Mouse (Mus musculus) cerebellum, adult (tissue): ENCODE measurements at regions not wholly inside any gene's neighbourhood (a gene's known extent, or its start where the extent isn't known, plus 50 kb on each side); places are given as distances from the start of the nearest gene placed in this dataset.

Experiments used
- ATAC-seq: cut with Nextera tagmentation; 2 replicates; pipeline ENCODE4 v1.9.2; 2017; ENCODE audit warnings: mild to moderate bottlenecking, moderate library complexity, mixed read lengths; ENCODE audit not compliant: insufficient number of reproducible peaks, low FRiP score, low TSS enrichment

DNA sequence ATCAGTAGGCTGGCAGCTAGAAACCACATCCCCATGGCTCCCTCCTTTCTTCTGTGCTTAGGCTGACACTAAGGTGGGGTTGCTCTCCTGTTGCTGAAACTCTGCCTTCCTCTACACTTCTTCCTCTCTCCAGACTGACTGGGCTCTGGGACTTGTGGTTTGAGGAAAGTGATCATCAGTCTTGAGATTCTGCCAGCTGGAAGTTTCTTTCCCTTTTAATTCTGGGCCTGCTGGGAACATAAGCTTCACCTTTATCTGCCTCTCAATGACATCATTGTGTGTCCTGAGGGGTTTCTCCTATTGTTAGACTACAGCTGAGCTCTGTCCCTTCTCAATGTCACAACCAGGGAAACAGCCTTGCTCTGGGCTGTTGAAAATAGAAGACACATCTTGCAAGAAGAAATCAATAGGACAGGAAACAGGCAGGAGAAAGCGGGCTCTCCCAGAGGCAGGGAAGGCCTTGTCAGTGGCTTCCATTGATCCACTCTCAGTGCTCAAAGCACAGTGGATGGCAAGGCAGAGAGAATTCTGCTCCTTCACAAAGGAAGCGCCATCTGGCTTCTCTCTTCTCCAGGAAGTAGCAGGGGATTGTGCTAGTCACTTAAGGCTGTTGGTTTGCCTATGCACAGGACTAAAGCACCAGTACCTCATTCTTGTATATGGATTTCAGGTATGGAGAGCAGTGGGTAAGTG is 206.3 kb upstream of the Cdyl start:
- no peak for ATAC-seq

DNA sequence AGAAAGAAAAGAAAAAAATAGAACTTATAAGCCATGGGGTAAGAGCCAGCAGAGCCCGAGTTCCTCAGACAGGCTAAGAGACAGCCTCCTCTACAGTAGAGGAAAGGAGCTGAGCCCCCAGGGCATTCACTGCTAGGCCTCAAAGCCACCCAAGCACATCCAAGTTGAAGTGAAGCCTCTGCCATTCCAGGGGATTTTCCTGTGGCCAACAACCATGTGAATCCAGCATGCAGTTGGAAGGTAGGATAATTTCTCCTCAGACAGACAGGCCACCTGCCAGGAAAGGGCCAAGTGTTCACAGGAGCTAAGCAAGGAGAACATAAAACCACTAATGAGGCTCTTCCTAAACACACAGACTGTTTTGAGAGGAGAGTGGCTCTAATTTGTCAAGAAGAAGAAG is 199.6 kb upstream of the Cdyl start:
- no peak for ATAC-seq

DNA sequence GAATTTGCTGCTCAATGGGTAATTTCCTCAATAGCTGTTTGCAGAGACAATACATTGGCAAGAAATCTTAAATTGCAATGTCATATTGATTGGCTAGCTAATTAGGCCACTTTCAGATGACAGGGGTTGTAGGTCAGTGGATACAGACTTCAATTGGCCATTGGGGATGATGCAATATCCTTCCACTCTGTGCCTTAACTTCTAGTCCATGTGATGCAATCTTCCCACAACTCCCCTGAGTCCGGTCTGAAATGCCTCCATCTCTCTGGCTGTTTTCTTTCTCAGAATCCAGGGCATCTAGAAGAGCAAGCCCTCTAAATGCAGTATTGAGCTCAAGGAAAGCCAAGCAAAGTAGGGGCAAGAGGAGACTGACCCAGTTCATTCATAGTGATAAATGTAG is 196.4 kb upstream of the Cdyl start:
- ATAC-seq: no peak

DNA sequence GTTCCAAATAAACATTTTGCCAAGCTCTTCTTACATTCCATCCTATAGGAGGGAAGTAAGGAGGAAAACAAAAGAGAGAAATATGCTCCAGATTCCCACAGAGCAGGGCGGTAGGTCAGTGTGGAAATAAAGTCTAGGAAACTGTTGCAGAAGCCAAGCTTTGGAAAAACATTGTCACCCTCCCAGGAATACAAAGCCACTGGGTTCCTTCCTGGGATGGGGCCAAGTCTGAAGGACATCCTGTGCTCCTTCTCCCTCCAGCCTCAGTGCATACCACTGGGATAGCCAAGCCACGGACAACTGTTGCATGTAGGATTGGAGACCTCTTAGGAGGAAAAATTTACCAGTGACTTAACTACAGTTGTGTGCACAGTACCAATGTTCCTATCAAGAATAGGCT is 195.8 kb upstream of the Cdyl start:
- ATAC-seq: no peak

DNA sequence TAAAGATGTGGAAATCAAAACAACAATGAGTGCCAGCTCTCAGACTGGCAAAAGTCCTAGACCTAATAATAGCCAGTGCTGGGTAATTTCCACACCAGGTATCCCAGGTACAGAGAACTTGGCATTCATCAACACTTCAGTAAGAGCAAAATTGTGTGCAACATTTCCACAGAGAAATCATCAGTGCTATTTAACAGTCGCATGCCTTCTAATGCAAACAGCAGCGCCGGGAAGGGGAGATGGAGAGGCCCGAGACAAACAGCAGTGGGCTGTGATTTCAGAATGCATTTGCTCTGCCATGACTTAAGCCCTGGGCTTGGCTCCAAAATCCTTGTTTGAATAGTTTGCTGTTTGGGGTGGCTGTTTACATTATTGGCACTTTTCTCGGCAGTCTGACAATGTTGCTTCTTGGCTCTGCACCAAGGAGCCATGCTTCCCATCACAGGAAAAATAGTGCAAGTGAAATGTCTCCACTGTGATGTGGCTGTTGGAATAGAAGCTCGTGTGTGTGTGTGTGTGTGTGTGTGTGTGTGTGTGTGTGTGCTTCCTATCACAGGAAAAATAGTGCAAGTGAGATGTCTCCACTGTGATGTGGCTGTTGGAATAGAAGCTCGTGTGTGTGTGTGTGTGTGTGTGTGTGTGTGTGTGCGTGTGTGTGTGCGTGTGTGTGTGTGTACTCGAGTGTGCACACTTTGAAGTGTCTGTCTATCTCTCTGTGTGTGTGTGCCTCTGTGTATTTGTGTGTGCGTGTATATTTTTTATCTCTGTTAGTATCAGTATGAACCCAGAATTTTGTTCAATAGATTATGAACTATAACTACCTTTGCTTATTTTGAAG is 190.1 kb upstream of the Cdyl start:
- peak; percentile 78 for ATAC-seq

DNA sequence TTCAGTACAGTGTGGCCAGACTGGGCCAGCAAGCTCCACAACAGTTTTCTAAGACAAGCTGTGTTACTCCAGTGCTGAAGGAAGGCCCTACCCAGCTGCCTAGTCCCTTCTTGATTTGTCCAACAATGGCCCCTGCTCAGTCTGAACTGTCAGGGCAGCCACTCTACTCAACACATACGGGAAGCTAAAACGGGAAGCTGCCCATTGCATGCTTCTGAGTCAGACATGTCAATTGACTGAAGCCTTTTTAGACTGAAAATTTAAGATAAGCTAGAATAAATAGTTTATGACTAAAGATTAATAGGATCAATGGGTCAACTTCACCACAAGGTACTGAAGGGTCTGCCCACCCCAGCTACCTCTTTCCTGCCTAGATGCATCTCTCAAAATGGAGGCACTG is 181.4 kb upstream of the Cdyl start:
- ATAC-seq: no peak

DNA sequence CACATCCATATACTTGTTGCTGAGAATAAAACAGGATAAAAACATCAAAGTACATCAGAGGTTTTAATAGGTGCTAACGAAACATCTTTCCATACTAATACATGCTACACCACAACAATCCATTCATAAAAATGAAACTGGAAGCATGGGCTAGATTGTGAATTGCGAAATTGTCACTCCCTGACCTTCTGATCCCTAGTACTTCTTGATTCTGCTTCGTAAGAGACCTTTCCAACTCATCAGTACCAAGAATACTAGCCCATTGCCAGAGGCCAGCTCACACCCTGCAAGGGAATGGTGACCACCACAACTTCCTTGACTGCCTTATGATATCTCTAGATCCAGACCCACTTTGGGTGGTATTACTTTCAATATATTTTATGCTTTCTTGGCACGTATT is 177.3 kb upstream of the Cdyl start:
- ATAC-seq: no peak

DNA sequence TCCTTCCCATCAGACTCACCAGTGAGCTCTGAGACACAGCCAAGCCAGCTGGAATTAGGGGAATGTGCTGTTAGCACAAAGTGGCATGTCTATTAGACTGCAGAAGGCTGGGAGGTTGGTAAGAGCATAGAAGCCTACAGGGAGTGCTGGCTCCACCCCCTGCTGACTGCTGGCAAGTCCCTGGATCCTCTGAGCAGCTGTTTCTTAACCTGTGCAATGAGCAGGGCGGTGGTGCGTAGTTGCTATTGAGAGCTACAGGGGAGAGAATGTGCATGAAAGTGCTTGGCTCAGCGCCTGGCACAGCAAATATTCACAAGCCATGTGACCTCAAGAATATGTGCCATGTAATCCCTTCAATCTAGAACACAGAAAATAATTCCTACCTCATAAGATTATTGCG is 173.5 kb upstream of the Cdyl start:
- peak; percentile 40; the same call in 1 of the 2 replicates for ATAC-seq

DNA sequence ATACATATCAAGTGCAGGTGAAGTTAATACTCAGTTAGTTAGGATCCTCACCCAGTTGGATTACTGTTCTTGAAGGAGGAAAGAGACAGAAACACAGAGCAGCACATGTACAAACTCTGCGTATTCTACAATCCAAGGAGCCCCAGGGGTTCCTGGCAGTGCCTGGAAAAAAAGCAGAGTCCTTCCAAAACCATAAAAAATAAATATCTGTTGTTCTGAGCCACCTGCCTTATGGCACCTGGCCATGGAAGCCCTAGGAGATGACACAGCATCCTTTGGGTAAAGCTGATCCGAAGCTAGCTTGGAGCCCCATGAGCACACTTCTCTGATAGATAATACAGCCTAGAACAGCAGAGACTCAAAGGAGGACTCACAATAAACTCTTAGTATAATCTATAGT is 159.9 kb upstream of the Cdyl start:
- ATAC-seq: no peak

DNA sequence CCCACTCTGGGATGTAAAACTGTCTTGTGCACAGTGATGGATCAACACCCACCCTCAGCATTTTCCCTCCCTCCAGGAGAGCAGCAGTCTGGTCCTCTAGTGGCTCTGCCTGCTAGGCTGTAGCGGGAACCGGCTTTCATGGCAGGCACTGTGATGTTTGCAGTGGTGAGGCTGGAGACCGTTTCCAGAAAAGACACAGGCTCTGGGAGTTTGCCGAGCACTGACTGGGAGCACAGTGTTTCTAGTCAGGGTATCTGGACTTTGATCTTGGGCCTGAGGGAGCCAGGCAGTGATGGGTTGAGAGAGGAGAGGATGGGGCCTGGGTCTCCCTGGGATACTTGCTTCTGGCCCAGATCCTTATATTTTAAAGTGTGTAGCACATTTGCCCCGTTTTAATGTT is 158.7 kb upstream of the Cdyl start:
- ATAC-seq: no peak

DNA sequence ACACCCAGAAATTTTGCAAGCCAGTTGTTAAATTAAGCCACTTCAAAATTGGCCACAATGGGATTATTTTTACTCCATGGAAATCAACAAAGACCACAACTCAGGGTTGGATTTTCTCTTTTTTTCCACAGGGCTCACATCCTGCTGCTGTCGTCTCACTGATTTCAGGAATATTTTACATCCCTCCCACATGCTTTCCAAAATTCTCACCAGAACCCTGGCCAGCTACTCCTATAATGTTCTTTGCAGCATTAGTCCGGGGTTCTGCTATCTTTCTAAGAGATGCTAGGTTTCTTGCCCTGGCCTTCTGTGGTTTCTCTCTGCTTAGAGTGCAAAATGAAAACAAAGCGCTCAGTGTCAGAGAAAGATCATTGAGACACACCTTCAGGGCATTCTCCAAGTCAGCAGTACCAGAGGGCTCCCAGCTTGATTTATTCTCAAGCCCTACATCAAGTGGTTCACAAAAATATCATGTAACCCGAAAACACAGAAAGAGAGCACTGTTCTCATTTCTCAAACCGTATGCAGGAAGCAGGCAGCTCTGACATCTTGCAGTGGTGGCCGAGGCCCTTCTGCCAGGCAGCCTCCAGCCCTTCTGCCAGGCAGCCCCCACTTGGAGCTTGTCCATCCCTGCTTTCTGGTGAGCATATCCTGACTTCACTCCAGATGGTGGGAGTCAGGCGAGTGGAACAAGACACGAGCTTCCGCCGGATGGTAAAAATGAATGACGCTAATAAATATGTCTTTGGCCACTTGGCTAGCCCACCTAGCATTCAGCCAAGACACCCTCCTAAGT is 158.1 kb upstream of the Cdyl start:
- ATAC-seq: peak; percentile 83

DNA sequence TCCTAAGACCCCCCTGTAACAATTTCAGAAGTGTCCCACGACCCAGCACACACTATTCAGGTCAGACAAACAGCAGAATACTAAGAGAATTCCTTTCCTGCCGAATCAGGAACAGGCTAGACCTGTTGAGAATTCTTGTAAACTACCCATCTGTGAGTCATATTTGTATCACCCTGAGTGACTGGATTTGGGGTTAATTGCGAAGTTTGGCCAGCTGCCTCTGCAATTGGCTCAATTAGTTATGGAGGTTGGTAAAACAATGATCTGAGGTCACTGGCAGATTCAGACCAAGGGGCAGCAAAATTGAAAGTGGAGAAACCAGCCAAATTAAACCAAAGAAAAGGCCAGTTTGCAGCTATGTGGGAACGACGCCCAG is 157.5 kb upstream of the Cdyl start:
- no peak for ATAC-seq

DNA sequence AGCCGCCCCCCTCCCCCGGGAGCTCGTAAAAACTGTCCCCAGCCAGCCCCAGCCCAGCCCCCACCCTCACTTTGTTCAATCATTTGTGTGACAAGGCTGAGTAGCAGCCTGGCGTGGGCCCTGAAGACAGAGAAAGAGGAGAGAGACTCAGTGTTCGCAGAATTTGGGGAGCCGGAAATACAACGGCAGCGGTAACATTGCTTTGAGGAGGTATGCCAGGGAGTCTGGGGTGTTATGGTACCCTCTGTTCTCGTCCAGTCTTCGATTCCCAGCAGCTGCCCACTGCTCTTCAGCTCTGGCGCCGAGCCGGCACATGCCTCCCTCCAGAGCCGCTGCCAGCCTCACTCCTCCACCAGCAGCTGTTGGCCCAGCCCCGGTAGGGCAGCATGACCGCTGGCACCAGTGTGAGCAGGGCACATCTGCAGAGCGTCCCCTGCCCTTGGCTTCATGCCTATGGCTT is 156.2 kb upstream of the Cdyl start:
- no peak for ATAC-seq

DNA sequence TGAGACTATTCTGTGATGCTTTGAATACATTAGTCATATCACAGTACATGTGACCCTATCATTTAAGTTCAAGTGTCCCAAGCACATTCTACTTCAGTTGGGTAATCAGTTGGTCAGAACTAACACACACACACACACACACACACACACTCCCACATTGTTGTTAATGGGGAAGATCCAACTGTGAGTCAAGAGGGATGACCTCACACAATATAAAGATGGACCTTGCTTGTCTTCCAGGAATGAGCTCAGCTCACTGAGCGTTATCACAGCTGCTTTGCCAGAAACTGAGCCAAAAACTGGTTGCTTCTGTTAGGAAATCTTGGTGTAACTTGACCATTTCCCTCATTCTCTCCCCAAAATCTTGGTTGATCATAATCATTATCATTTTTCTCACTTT is 152.4 kb upstream of the Cdyl start:
- ATAC-seq: no peak

DNA sequence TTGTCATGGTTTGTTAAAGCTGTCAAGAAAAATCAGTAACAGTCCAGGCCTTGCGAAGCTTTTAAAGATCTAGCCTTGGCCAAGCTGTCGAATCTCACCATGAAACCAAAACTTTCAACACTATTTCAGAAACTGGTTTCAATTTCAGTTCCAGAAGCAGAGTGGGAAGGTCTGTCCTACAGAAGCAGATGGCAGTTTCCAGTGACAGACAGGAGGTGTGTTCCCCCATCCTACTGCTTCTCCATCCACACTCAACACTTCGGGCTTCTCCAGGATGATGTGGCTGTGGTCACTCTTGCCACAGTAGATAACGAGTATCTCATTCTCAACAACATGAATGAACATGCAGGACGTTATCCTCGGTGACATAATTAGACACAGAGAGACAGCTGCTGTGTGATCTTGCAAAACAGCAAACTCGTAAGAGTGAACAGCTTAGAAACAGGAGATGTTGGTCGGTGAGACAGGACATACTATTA is 147.6 kb upstream of the Cdyl start:
- no peak for ATAC-seq

DNA sequence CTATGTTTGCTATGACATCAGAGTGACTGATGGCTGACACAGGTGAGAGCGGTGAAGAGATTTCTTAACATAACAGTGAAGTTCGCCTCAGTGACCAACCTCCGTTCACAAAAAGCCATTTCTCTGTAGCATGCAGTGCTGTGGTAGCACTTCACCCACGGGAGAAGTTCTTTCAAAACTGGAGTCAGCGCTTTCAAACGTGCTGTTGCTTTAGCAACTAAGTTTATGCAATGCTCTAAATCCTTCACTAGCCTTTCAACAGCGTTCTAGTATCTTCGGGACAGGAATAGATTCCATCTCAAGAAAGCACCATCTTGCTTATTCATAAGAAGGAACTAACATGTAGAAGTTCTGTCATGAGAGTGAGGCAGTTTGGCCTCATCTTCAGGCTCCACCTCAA is 146.5 kb upstream of the Cdyl start:
- no peak for ATAC-seq

DNA sequence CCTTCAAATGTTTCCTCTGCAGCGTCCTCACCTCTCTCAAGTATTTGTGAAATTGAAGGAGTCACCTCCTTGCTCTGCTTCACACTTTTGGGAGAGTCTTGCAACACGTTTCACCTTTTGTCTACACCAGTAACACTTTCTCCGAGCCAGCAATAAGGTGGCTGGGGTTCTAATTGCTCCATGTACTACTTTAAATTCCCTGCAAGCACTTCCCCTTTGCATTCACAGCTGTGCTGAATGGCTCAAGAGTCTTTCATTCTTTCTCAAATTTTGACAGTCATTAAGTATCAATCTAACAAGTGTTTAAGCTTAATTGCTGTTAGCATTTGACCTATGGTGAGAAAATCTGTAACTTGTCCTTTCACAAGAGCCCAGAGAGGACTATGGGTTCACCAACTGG is 144.3 kb upstream of the Cdyl start:
- ATAC-seq: no peak

DNA sequence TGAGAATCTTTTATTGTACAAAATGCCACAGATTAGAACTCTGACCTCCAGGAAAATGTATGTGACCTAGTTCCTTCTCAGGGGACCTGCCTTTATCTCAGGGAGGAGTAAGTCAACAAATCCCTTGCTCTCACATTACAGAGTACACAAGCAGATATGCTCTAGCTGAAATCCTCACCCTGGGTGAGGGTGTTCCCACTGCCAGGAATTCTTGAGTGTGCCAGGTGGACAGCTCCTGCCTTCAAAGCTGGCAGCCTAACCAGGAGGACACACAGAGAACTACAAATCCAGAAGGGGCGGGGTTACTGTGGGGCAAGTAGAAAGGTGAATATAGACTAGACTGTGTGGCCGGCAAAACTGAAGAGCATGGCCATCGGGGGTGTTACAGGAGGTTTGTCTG is 141.9 kb upstream of the Cdyl start:
- peak; percentile 74 for ATAC-seq

DNA sequence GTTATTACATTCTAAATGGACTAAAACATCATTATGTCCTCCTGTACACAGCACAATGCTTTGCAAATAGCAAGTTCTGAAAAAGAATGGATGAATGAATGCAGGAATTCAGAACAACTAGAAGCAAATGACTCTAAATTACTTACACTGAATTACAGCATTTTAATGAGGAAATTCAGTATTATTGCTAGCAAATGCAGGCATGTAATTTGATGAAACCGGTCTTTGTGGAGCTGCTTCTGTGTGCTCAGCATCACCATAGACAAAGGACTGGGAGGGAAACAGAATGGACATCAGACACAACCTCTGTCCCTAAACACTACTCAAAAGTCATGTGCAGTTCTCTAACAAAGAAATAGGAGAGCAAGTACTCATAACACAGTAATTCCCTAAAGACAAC is 137.4 kb upstream of the Cdyl start:
- no peak for ATAC-seq

DNA sequence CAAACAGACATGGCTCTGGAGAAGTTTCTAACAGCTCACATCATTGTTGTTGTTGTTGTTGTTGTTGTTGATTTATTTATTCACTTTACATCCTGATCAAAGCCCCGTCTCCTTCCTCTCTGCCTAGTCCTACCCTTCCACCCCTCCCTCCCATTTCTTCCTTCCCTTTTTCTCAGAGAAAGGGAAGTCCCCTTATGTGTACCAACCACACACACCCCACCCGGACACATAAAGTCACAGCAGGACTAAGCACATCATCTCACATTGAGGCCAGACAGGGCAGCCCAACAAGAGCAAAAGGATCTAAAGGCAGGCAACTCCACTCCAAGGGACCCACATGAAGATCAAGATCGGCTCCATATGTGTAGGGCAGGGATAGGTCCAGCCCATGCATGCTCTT is 130.1 kb upstream of the Cdyl start:
- ATAC-seq: no peak

DNA sequence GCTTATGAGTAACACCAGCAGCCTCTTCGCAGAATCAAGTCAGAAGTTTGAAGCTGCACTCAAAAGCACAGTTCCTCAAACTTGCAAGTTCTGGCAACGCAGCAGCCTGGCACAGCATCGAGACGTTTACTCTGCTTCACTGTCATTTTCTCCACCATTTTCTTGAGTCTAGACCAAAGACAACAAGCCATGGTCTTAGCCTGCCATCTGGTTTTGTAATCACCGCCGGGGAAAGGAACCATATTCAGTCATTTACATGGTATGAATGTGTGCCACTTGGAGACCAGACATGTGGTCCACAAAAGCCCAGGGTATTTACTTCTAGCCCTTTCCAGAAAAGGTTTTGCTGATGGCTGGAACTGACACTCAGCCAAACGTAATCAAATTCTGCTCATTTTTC is 122.5 kb upstream of the Cdyl start:
- no peak for ATAC-seq
